In genomic region chr5:21831761-21832160, GRCm38 (mm10) we compare ENCODE assay signal across 22 mouse cellular contexts. TPM values are rescaled to one million over a fixed set of nuclear protein-coding genes. Genes with fewer than 3 reads are reported as not detected.
DNase-seq lines count a peak whose midpoint lies in the region.
"Had no signal": no experiment of that assay in that cellular context is flagged by ENCODE, and none has a peak within 500 bp of the region (broad histone marks: within the 10 kb centered on the region; RNA-seq: fewer than 3 reads in every experiment).

No protein-coding gene starts in this region.

- H3K4me3 ChIP-seq in heart, embryonic 10.5 days = no peak overlapping the region

- 66% methylated on average over 3 of the region's 3 CpGs for WGBS in heart, embryonic 10.5 days

- no peak overlapping the region for H3K27ac ChIP-seq in heart, embryonic 10.5 days

- no peaks in the 10 kb centered on the region for H3K9me3 ChIP-seq in heart, embryonic 10.5 days
- H3K9me3 ChIP-seq: G1E had no signal

- no peaks in the 10 kb centered on the region for H3K4me1 ChIP-seq in heart, embryonic 10.5 days

- no peaks in the 10 kb centered on the region for H3K27me3 ChIP-seq in heart, embryonic 10.5 days (ENCODE audit: insufficient read depth, poor library complexity, severe bottlenecking)
- H3K27me3 ChIP-seq: CH12.LX had no signal

- no peaks in the 10 kb centered on the region for H3K36me3 ChIP-seq in heart, embryonic 10.5 days
- H3K36me3 ChIP-seq: G1E had no signal

- intact Hi-C loops in heart, postnatal 14 days (cut with DNase I) = no loop called here
- intact Hi-C loops in heart, postnatal 10 days (cut with DNase I) = no loop called here

- peak; percentile 55 for DNase-seq in heart, adult 11 months
- no peak for DNase-seq in heart, postnatal 14 days
- DNase-seq in heart, embryonic 10.5 days (ENCODE audit: low spot score) = peak; percentile 61
- DNase-seq in heart, postnatal 10 days = no peak
- DNase-seq: adrenal gland, adult 2 months; adrenal gland, adult 8-10 months; adrenal gland, postnatal 10 days; adrenal gland, postnatal 14 days; adrenal gland, postnatal 25 days; adrenal gland, postnatal 36 days; B cell, adult 2 months; cerebellum, adult 11 months; cerebellum, adult 11-12 months; cerebellum, adult 18-20 months had no signal

RNA-seq across cellular contexts. Expression of gene Slc26a5, which starts 33.6 kb away (rescaled TPM):
- not detected for total RNA-seq in heart, postnatal 14 days (2021)
- 0.06 TPM in 1 of 2 replicates, not detected in the other for polyA plus RNA-seq in heart, embryonic 10.5 days (2016; fragmentation: Nextera tagmentation; extraction: Ambion mirVana)
- not detected for total RNA-seq in heart, postnatal 10 days (2021)
- total RNA-seq: adrenal gland, adult 18-20 months; adrenal gland, adult 8-10 months; adrenal gland, postnatal 10 days; adrenal gland, postnatal 14 days; adrenal gland, postnatal 25 days; adrenal gland, postnatal 36 days; CH12.LX; G1E; MEL had no signal
- polyA plus RNA-seq: activated CD4-positive, CD25-positive, alpha-beta regulatory T cell, adult 4 months; adrenal gland, adult 2 months; C2C12; CD4-positive, CD25-positive, alpha-beta regulatory T cell, adult 4 months; G1E; Patski had no signal

RNA-seq across cellular contexts. Expression of gene Psmc2, which starts 46.7 kb away (rescaled TPM):
- 10 to 100 TPM; 89.2 to 94.5 TPM for total RNA-seq in heart, postnatal 14 days (2021)
- polyA plus RNA-seq in heart, embryonic 10.5 days (2016; fragmentation: Nextera tagmentation; extraction: Ambion mirVana) = 197 and 226 TPM in 2 replicates
- 100 to 1,000 TPM in 1 of 2 experiments, 10 to 100 TPM in 1; 98.9 to 101 TPM for total RNA-seq in heart, postnatal 10 days (2021)

RNA-seq across cellular contexts. Expression of gene Dnajc2, which starts 46.7 kb away (rescaled TPM):
- total RNA-seq in heart, postnatal 14 days (2021) = 10 to 100 TPM; 13.5 to 17.6 TPM
- 63.2 and 82.9 TPM in 2 replicates for polyA plus RNA-seq in heart, embryonic 10.5 days (2016; fragmentation: Nextera tagmentation; extraction: Ambion mirVana)
- total RNA-seq in heart, postnatal 10 days (2021) = 10 to 100 TPM; 18.2 to 20.8 TPM

Comparison
In these comparisons a context has a peak if more than half of its experiments do, and no peak if none do; other contexts are left out.
1. DNase-seq: peak in heart, adult 11 months (single experiment) and heart, embryonic 10.5 days (single experiment); none in heart, postnatal 14 days (0 of 2) and heart, postnatal 10 days (0 of 2).